Mouse (Mus musculus) hindbrain, embryonic 15.5 days (tissue): ENCODE measurements around the gene Prn. TPM values are rescaled to one million over a fixed set of nuclear protein-coding genes. Genes with fewer than 3 reads are reported as not detected.
A peak's percentile ranks its signal among the peaks of the same experiment; 100 is the strongest.

Experiments used
- ATAC-seq: fragments of 200-750 bp; cut with Nextera tagmentation; 2 replicates; pipeline ENCODE4 v1.8.0; 2017; ENCODE audit warnings: low read depth, moderate number of reproducible peaks, moderate TSS enrichment; ENCODE audit not compliant: low FRiP score
- H3K27ac ChIP-seq: fragments of 300-500 bp; sonication (generic); replicated peaks from 2 replicates; pipeline ENCODE4 v1.5.1; 2015; ENCODE audit warnings: mild to moderate bottlenecking, inconsistent platforms
- H3K27me3 ChIP-seq: fragments of 300-500 bp; sonication (generic); 2 replicates; pipeline ENCODE4 v1.6.1; 2015; ENCODE audit warnings: control low read depth, inconsistent platforms
- H3K36me3 ChIP-seq: fragments of 300-500 bp; sonication (generic); 2 replicates; pipeline ENCODE4 v1.6.1; 2015; ENCODE audit warnings: control low read depth, inconsistent platforms
- H3K4me1 ChIP-seq: fragments of 300-500 bp; sonication (generic); replicated peaks from 2 replicates; pipeline ENCODE4 v1.6.1; 2015; ENCODE audit warnings: control low read depth, inconsistent platforms
- H3K4me2 ChIP-seq: fragments of 300-500 bp; sonication (generic); 2 replicates; pipeline ENCODE4 v1.6.1; 2015; ENCODE audit warnings: moderate library complexity, mild to moderate bottlenecking, inconsistent platforms
- H3K4me3 ChIP-seq: fragments of 300-500 bp; sonication (generic); 2 replicates; pipeline ENCODE4 v1.5.1; 2015; ENCODE audit warnings: mild to moderate bottlenecking, inconsistent platforms
- H3K9ac ChIP-seq: fragments of 300-500 bp; sonication (generic); 2 replicates; pipeline ENCODE4 v1.6.1; 2015; ENCODE audit warnings: inconsistent platforms
- H3K9me3 ChIP-seq: fragments of 300-500 bp; sonication (generic); 2 replicates; pipeline ENCODE4 v1.6.1; 2016; ENCODE audit warnings: control low read depth, inconsistent platforms
- WGBS: fragments of 180-500 bp; shearing (Covaris S2); methylation state at CpG from one replicate; pipeline ENCODE4 v1.1.7; 2015; 5-methylcytosine and 5-hydroxymethylcytosine counted together
- polyA plus RNA-seq: library from polyadenylated mRNA; unstranded; fragments of >200 nt; fragmentation: Nextera tagmentation; extraction: Ambion mirVana; gene quantifications from 2 replicates; pipeline ENCODE4 v1.2.1, GENCODE M21; 2015

The Prn gene
- polyA plus RNA-seq, 1 experiment from 2014 or later = not detected

DNA sequence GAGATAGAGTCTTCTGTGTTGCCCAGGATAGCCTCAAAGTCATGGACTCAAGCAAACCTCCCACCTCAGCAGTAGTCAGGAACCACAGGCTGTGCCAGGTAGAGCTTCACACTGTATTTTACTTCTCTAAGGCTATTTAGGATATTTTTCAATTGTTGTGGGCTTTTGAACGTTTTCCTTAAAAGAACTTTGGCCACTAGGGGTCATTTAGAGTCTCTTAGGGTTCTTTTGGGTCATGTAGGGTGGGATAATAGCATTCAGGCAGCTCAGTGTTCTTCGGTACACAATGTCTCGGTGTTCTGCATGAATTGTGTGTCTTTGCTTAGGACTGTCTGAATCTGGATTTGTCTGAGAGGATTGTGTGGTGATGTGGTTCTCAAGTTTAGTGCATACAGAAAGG lies 78.2 kb downstream of the Prn start:
- no peak overlapping the region for H3K4me2 ChIP-seq
- WGBS = 38% methylated on average over 3 of the region's 3 CpGs
- no peaks in the 10 kb centered on the region for H3K36me3 ChIP-seq
- ATAC-seq = no peak
- H3K4me3 ChIP-seq = no peak overlapping the region
- H3K4me1 ChIP-seq = 0 out of 2 replicates have a peak, but pooled peaks cover under 1% of the 10 kb centered on the region
- no peak overlapping the region for H3K9ac ChIP-seq
- no peaks in the 10 kb centered on the region for H3K9me3 ChIP-seq
- no peak overlapping the region for H3K27ac ChIP-seq
- H3K27me3 ChIP-seq = no peaks in the 10 kb centered on the region

DNA sequence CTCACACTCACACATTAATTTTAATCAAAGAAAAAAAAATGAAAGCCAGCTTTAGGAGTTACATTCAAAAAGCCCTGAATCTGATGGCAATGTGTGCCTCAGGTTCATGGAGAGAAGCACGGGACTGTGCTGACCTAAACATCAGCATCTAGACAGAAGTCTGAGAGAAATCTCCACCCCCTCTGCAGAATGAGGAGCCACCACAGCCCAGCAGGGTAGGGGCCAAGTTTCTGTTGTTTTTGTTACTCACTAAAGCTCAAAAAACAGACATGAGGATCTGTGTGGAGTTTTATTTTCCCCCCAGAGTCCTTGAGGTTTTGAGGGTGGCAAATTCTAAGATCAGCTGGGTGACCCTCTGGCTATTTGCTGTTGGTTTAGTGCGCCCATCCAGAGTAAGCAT lies 78.8 kb downstream of the Prn start:
- no peaks in the 10 kb centered on the region for H3K27me3 ChIP-seq
- H3K27ac ChIP-seq = no peak overlapping the region
- H3K9me3 ChIP-seq = no peaks in the 10 kb centered on the region
- ATAC-seq = no peak
- H3K4me1 ChIP-seq = 0 out of 2 replicates have a peak, but pooled peaks cover 6% of the 10 kb centered on the region
- no peak overlapping the region for H3K9ac ChIP-seq
- 82% methylated on average over 2 of the region's 2 CpGs for WGBS
- H3K4me3 ChIP-seq = no peak overlapping the region
- H3K36me3 ChIP-seq = no peaks in the 10 kb centered on the region
- no peak overlapping the region for H3K4me2 ChIP-seq

DNA sequence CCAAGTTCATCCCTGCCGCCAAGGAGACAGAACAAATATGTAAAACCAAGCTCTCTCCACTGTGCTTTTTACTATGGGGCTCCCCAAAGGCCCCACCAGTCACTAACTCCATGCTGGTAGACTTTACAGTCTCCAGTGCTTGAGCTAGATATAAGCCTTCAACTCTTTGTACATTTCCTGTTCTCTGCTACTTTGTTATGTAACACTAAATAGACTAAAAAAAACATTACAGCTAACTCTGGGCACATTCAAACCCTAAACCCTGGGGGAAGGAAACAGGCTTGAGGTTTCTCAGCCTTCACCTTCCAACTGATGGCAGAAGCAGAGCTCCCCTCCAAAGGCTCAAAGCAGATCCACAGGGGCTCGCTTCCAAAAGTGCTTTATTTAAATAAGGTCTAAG lies 82.7 kb downstream of the Prn start:
- H3K9me3 ChIP-seq = no peaks in the 10 kb centered on the region
- no peaks in the 10 kb centered on the region for H3K27me3 ChIP-seq
- no peak overlapping the region for H3K4me2 ChIP-seq
- H3K36me3 ChIP-seq = peaks cover 10% of the 10 kb centered on the region
- 86% methylated on average over 2 of the region's 2 CpGs for WGBS
- H3K4me1 ChIP-seq = 0 out of 2 replicates have a peak, but pooled peaks cover 10% of the 10 kb centered on the region
- no peak for ATAC-seq
- no peak overlapping the region for H3K9ac ChIP-seq
- H3K4me3 ChIP-seq = no peak overlapping the region
- H3K27ac ChIP-seq = no peak overlapping the region

DNA sequence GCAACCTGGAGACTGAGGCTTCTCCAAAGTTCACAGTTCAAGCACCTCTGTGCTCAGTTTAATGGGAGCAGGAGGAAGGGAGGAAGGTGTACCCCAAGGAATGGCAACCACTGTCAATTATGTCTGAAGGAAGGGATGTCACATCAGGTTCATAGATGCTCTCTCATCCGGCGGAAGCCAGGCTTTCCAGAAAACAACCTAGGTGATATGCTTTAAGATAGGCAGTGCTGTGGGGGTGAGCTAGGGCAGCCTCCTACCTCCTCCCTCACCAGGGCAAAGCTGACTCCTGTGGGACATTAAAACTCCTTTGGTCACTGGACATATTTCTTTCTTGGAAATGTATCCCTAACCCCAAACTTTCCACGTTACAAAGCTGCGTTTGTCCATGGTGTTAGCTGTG lies 83.4 kb downstream of the Prn start:
- H3K27ac ChIP-seq = no peak overlapping the region
- no peak for ATAC-seq
- no peaks in the 10 kb centered on the region for H3K27me3 ChIP-seq
- H3K4me3 ChIP-seq = no peak overlapping the region
- H3K9ac ChIP-seq = no peak overlapping the region
- no peak overlapping the region for H3K4me2 ChIP-seq
- WGBS = 84% methylated on average over 4 of the region's 4 CpGs
- 0 out of 2 replicates have a peak, but pooled peaks cover 10% of the 10 kb centered on the region for H3K4me1 ChIP-seq
- peaks cover 15% of the 10 kb centered on the region for H3K36me3 ChIP-seq
- no peaks in the 10 kb centered on the region for H3K9me3 ChIP-seq

DNA sequence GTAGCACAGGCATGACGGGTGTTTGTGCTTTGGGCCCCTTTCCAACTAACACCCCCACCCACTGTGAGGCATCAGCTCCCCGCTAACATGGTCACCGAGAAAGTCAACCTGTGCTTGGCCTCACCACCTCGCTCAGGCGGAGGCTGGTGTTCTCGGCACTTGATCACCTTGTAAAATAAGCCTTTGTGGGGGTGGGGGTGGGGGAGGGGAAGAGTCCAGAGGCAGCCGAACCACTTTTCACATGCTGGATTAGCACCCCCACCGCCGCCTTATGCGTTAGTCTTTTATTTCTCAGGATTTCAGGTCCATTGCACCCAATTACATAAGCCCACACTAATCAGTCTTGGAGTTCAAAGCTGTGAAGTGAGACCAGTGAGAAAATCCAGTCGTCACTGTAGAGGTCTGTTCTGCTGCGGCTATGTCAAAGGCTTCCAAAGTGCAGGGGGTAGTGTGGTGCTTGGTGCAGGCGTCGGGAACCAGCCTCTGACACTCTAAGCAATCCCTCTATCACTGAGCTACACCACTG lies 83.9 kb downstream of the Prn start:
- no peak overlapping the region for H3K9ac ChIP-seq
- no peaks in the 10 kb centered on the region for H3K9me3 ChIP-seq
- H3K4me1 ChIP-seq = 0 out of 2 replicates have a peak, but pooled peaks cover 10% of the 10 kb centered on the region
- H3K36me3 ChIP-seq = peaks cover 18% of the 10 kb centered on the region
- WGBS = 48% methylated on average over 14 of the region's 14 CpGs
- no peak overlapping the region for H3K4me3 ChIP-seq
- H3K4me2 ChIP-seq = no peak overlapping the region
- H3K27me3 ChIP-seq = no peaks in the 10 kb centered on the region
- H3K27ac ChIP-seq = no peak overlapping the region
- ATAC-seq = 0 out of 2 replicates have a peak, but pooled peaks have one; percentile 34

DNA sequence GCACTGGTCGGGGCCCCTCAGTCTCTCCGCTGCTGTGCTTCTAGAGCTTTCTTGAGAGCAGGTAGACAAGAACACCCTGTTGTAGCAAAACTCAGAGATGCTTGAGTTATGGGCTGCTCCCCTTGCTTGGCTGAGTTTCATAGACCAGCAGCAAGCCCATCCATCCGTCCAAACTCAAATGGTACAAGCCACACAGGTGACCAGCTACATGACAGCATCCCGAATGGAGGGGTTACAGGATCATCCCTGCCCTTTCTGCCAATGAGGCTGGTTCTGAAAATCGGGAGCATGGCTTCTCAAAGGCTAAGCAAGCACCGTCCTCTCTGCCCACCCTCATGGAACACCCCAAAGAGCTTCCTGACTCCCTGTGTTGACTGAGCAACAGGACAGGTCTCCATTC lies 85.2 kb downstream of the Prn start:
- H3K4me1 ChIP-seq = 0 out of 2 replicates have a peak, but pooled peaks cover 10% of the 10 kb centered on the region
- WGBS = 89% methylated on average over 6 of the region's 6 CpGs
- no peak overlapping the region for H3K27ac ChIP-seq
- H3K9me3 ChIP-seq = no peaks in the 10 kb centered on the region
- no peaks in the 10 kb centered on the region for H3K27me3 ChIP-seq
- H3K4me3 ChIP-seq = no peak overlapping the region
- H3K9ac ChIP-seq = no peak overlapping the region
- ATAC-seq = no peak
- peaks cover 26% of the 10 kb centered on the region for H3K36me3 ChIP-seq
- H3K4me2 ChIP-seq = no peak overlapping the region

DNA sequence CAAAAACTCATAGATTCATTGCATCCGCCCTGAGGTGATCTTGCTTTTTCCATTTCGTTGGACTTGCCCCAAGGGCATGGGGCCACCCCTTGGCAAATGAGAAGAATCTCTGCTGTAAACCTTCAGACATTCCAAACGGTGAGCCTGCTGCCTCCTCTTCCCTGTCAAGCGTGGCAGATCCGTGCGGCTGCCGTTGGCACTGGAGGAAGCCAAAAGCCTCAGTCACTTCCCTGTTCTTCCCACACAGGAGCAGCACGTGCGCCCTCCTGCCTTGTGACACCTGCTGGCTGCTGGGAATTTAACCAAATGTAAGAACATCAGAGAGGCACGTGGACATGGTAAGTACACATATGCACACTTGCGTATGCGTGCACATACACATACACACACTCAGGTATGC lies 86.0 kb downstream of the Prn start:
- H3K27ac ChIP-seq = no peak overlapping the region
- H3K27me3 ChIP-seq = no peaks in the 10 kb centered on the region
- H3K9me3 ChIP-seq = no peaks in the 10 kb centered on the region
- H3K4me3 ChIP-seq = no peak overlapping the region
- 0 out of 2 replicates have a peak, but pooled peaks cover 10% of the 10 kb centered on the region for H3K4me1 ChIP-seq
- 87% methylated on average over 12 of the region's 12 CpGs for WGBS
- peaks cover 29% of the 10 kb centered on the region for H3K36me3 ChIP-seq
- no peak overlapping the region for H3K9ac ChIP-seq
- no peak for ATAC-seq
- H3K4me2 ChIP-seq = no peak overlapping the region

DNA sequence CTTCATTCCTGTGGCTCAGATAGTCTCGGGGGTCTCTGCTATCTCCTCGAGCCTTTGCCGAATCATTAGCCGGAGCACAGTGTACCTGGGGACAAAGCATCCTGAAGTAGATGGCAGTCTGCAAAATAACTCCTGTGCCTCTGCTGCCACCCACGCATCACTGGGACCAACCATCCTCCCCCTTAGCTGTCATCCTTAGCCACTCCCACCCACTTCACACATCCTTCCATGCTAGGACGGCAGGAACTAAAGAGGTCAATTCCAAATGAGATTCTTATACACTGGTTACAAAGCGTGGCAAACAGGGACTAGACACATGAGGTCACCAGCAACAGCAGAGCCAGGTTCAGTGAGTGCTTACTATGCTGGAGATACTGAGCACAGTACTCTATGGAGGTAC lies 86.6 kb downstream of the Prn start:
- 89% methylated on average over 7 of the region's 7 CpGs for WGBS
- Histone ChIP-seq H3K9me3 (no peaks in the 10 kb centered on the region), H3K4me1 (0 out of 2 replicates have a peak, but pooled peaks cover 10% of the 10 kb centered on the region), H3K36me3 (peaks cover 29% of the 10 kb centered on the region), H3K9ac (no peak overlapping the region), H3K27me3 (no peaks in the 10 kb centered on the region), H3K4me2 (no peak overlapping the region), H3K4me3 (no peak overlapping the region), H3K27ac (no peak overlapping the region)
- no peak for ATAC-seq

DNA sequence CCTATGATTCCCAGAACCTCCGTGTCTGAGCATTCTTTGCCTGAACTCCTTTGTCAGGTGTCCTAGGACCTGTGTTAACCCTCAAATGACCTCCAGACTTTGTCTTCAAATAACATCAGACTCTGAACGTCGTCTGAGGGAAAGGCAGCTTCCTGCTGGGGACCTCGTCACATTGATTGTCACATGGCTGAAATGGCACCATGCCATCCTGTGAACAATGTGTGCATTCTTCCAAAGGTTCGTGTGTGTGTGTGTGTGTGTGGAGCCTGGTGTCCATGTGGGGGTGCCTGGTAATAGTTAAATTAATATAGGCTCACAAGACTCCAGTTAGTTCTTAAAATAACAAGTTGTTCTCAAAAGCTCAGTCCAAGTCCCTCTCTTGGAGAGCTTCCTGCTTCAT lies 87.6 kb downstream of the Prn start:
- 0 out of 2 replicates have a peak, but pooled peaks cover 10% of the 10 kb centered on the region for H3K4me1 ChIP-seq
- H3K27me3 ChIP-seq = no peaks in the 10 kb centered on the region
- ATAC-seq = no peak
- no peak overlapping the region for H3K4me3 ChIP-seq
- no peak overlapping the region for H3K27ac ChIP-seq
- peaks cover 37% of the 10 kb centered on the region for H3K36me3 ChIP-seq
- no peaks in the 10 kb centered on the region for H3K9me3 ChIP-seq
- no peak overlapping the region for H3K4me2 ChIP-seq
- 39% methylated on average over 5 of the region's 5 CpGs for WGBS
- H3K9ac ChIP-seq = no peak overlapping the region

DNA sequence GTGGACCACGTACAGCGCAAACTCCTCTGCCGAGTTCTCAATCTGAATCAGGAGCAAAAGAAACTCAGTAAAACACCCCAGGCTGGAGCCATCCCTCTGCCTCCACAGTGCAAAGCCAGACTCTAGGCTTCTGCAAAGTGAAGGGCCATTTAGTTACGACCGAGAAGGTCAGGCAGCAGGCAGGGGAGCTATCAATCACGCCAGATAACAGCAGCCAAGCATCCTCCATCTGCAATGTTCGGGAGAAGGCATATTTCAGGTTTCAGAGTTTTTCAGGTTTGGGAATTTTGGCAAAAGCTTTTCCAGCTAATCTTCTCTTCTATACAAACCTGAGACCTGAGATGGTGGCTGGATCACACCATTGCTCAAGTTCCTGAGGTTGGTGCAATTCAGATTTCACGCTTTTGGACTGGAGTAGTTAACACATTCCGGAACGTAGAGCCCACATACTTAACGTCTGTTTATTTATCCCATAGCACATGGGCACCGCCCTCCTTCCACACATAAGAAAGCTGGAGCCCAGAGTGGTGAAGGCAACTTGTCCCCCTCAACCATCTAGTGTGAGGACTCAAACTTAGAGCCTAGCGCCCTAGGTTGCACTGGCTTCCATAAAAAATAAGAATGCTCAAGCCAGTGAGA lies 92.1 kb downstream of the Prn start:
- Histone ChIP-seq H3K9ac (no peak overlapping the region), H3K4me3 (no peak overlapping the region), H3K27ac (no peak overlapping the region), H3K36me3 (peaks cover 40% of the 10 kb centered on the region), H3K4me2 (no peak overlapping the region), H3K4me1 (no peaks in the 10 kb centered on the region), H3K9me3 (no peaks in the 10 kb centered on the region), H3K27me3 (no peaks in the 10 kb centered on the region)
- ATAC-seq = no peak
- WGBS = 78% methylated on average over 13 of the region's 13 CpGs

DNA sequence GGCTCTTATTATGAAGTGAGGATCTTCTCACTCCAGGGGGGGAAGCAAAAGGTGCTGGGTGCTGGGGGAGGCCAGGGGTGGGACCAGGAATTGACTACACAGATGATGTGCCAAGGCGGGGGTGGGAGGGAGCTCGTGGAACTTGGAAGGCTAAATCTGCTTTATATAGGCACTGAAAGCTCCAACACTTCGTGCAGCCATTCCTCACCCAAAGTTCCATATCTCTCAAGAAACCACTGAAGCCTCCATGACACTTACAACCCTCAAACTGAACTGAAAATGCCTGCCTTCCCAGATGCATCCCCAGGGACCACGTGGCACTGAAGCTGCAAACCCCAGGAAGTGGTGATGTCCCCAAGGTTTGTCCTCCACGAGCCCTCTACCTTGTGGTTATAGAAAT lies 94.2 kb downstream of the Prn start:
- Histone ChIP-seq H3K36me3 (peaks cover 31% of the 10 kb centered on the region), H3K9ac (no peak overlapping the region), H3K27me3 (no peaks in the 10 kb centered on the region), H3K4me3 (no peak overlapping the region), H3K27ac (no peak overlapping the region), H3K4me1 (no peaks in the 10 kb centered on the region), H3K4me2 (no peak overlapping the region), H3K9me3 (no peaks in the 10 kb centered on the region)
- WGBS = 81% methylated on average over 5 of the region's 5 CpGs
- no peak for ATAC-seq

DNA sequence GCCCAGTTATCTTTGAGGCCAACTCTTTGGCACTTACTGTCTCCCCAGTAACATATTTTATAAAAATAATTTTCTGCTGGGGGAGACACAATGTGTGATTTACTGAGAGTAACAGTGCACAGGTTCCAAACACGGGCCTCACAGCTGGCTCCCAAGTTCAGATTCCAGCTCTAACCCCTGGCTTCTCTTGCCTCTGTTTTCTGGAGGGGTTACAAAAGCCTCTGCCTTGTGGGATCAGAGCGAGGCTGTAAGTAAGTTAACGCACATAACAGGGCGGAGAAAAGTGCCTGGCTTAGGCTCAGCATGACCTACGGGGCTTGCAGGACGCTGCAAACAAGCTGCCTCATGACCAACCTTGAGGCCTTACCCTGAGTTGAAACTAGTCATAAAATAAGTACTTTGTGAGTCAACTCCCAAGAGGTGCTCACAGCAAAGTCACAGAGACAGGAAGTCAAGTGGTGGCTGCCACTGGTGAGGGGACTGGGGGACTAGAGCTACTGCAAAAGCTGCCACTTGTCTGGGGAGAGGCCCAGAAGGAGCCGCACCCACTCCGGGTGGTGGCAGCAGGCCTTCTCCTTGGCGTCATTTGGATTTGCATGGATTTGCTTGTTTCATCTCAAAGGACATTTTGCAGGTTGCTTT lies 94.9 kb downstream of the Prn start:
- no peak for ATAC-seq
- peaks cover 27% of the 10 kb centered on the region for H3K36me3 ChIP-seq
- H3K27ac ChIP-seq = no peak overlapping the region

More for the DNA sequence above, 94.9 kb downstream of the Prn start:
- H3K4me2 ChIP-seq = no peak overlapping the region
- no peaks in the 10 kb centered on the region for H3K9me3 ChIP-seq
- WGBS = 89% methylated on average over 9 of the region's 9 CpGs
- H3K27me3 ChIP-seq = no peaks in the 10 kb centered on the region
- H3K9ac ChIP-seq = no peak overlapping the region
- no peaks in the 10 kb centered on the region for H3K4me1 ChIP-seq
- H3K4me3 ChIP-seq = no peak overlapping the region
